Mouse (Mus musculus) G1E (cell line): ENCODE measurements around the gene Syne3.

Experiments
- CTCF ChIP-seq: IDR thresholded peaks from 2 replicates; pipeline ENCODE4 v1.5.1; 2012; ENCODE audit warnings: low read depth, low read length, inconsistent platforms, mixed read lengths
- POLR2AphosphoS5 ChIP-seq: IDR thresholded peaks from 2 replicates; pipeline ENCODE4 v1.6.1; 2012; ENCODE audit warnings: low read depth, low read length, inconsistent platforms; ENCODE audit not compliant: insufficient replicate concordance
- TAL1 ChIP-seq: conservative IDR thresholded peaks from 2 replicates; pipeline ENCODE4 v1.6.1; 2012; ENCODE audit warnings: low read depth, low read length, inconsistent platforms, mixed read lengths

- no peak for TF ChIP-seq CTCF
- no peak for TF ChIP-seq POLR2AphosphoS5
- no peak for TF ChIP-seq TAL1
These were observed 35.2 kb upstream of the Syne3 start for GRCm38 (mm10) chr12:105044775-105045174.
